Comparison of ENCODE assay signal across 8 mouse cellular contexts in genomic region chr2:155514666-155515065, GRCm38 (mm10). TPM values are rescaled to one million over a fixed set of nuclear protein-coding genes. Genes with fewer than 3 reads are reported as not detected.
DNase-seq lines count a peak whose midpoint lies in the region; ATAC-seq lines count a peak whose summit lies in the region.

No protein-coding gene starts in this region.

- DNase-seq in adrenal gland, adult 8-10 months = peak; percentile 54
- DNase-seq in heart, embryonic 10.5 days (ENCODE audit: low spot score) = peak; percentile 85
- peak; percentile 87 for DNase-seq in midbrain, embryonic 14.5 days
- peak; percentile 38 for DNase-seq in spleen, adult 12 weeks (ENCODE audit: low spot score)

- ATAC-seq in embryonic facial prominence, embryonic 12.5 days (ENCODE audit: insufficient number of reproducible peaks, insufficient read depth, low FRiP score, low TSS enrichment) = no peak
- ATAC-seq in kidney, embryonic 14.5 days (ENCODE audit: low FRiP score, low TSS enrichment) = 0 out of 2 replicates have a peak, but pooled peaks have one; percentile 5
- ATAC-seq in limb, embryonic 13.5 days (ENCODE audit: low FRiP score, low read depth) = no peak
- ATAC-seq in midbrain, embryonic 14.5 days (ENCODE audit: low FRiP score, low TSS enrichment) = peak; percentile 54
- no peak for ATAC-seq in erythroid progenitor cell, adult 5-6 weeks (replicated peaks; ENCODE audit: low FRiP score, poor library complexity, severe bottlenecking)

- peaks cover 3% of the 10 kb centered on the region; the same call in 1 of the 2 replicates for H3K4me1 ChIP-seq in embryonic facial prominence, embryonic 12.5 days
- peaks cover 22% of the 10 kb centered on the region for H3K4me1 ChIP-seq in heart, embryonic 10.5 days
- peaks cover 8% of the 10 kb centered on the region; the same call in 1 of the 2 replicates for H3K4me1 ChIP-seq in kidney, embryonic 14.5 days (ENCODE audit: control insufficient read depth, insufficient read depth, low read length)
- peaks cover 19% of the 10 kb centered on the region for H3K4me1 ChIP-seq in limb, embryonic 13.5 days
- peaks cover 23% of the 10 kb centered on the region for H3K4me1 ChIP-seq in midbrain, embryonic 14.5 days (ENCODE audit: control insufficient read depth, insufficient read depth, low read length)

- 2% methylated on average over 23 of the region's 23 CpGs for WGBS in embryonic facial prominence, embryonic 12.5 days
- WGBS in heart, embryonic 10.5 days = 2% methylated on average over 23 of the region's 23 CpGs
- 4% methylated on average over 22 of the region's 23 CpGs for WGBS in kidney, embryonic 14.5 days
- WGBS in limb, embryonic 13.5 days = 2% methylated on average over 21 of the region's 23 CpGs
- under 1% methylated on average over 23 of the region's 23 CpGs for WGBS in midbrain, embryonic 14.5 days

- no peaks in the 10 kb centered on the region for H3K36me3 ChIP-seq in embryonic facial prominence, embryonic 12.5 days
- H3K36me3 ChIP-seq in heart, embryonic 10.5 days = 0 out of 2 replicates have a peak, but pooled peaks cover under 1% of the 10 kb centered on the region
- no peaks in the 10 kb centered on the region for H3K36me3 ChIP-seq in kidney, embryonic 14.5 days (ENCODE audit: control insufficient read depth, insufficient read depth, low read length)
- H3K36me3 ChIP-seq in limb, embryonic 13.5 days = no peaks in the 10 kb centered on the region
- H3K36me3 ChIP-seq in midbrain, embryonic 14.5 days (ENCODE audit: control insufficient read depth, insufficient read depth, low read length) = 0 out of 2 replicates have a peak, but pooled peaks cover 3% of the 10 kb centered on the region

- no peak overlapping the region for H3K27ac ChIP-seq in embryonic facial prominence, embryonic 12.5 days
- peak overlapping the region; percentile 70 for H3K27ac ChIP-seq in heart, embryonic 10.5 days
- H3K27ac ChIP-seq in kidney, embryonic 14.5 days (ENCODE audit: low read depth, low read length) = no peak overlapping the region
- H3K27ac ChIP-seq in limb, embryonic 13.5 days = no peak overlapping the region
- peak overlapping the region; percentile 85 for H3K27ac ChIP-seq in midbrain, embryonic 14.5 days (replicated peaks; ENCODE audit: low read depth, low read length)

- peak overlapping the region; percentile 42 for H3K4me3 ChIP-seq in embryonic facial prominence, embryonic 12.5 days
- H3K4me3 ChIP-seq in heart, embryonic 10.5 days = peak overlapping the region; percentile 58
- H3K4me3 ChIP-seq in kidney, embryonic 14.5 days (ENCODE audit: low read length) = peak overlapping the region; percentile 36
- H3K4me3 ChIP-seq in limb, embryonic 13.5 days = peak overlapping the region; percentile 48
- peak overlapping the region; percentile 68 for H3K4me3 ChIP-seq in midbrain, embryonic 14.5 days (replicated peaks; ENCODE audit: low read depth, low read length)

- H3K9me3 ChIP-seq in embryonic facial prominence, embryonic 12.5 days = no peaks in the 10 kb centered on the region
- H3K9me3 ChIP-seq in heart, embryonic 10.5 days = no peaks in the 10 kb centered on the region
- no peaks in the 10 kb centered on the region for H3K9me3 ChIP-seq in kidney, embryonic 14.5 days (ENCODE audit: control insufficient read depth, low read length)
- no peaks in the 10 kb centered on the region for H3K9me3 ChIP-seq in limb, embryonic 13.5 days
- no peaks in the 10 kb centered on the region for H3K9me3 ChIP-seq in midbrain, embryonic 14.5 days (ENCODE audit: control insufficient read depth, low read length)

- H3K4me2 ChIP-seq in embryonic facial prominence, embryonic 12.5 days (replicated peaks) = peak overlapping the region; percentile 68
- peak overlapping the region; percentile 66 for H3K4me2 ChIP-seq in kidney, embryonic 14.5 days (replicated peaks; ENCODE audit: low read depth, low read length)
- peak overlapping the region; percentile 79 for H3K4me2 ChIP-seq in limb, embryonic 13.5 days (replicated peaks)
- peak overlapping the region; percentile 83 for H3K4me2 ChIP-seq in midbrain, embryonic 14.5 days (ENCODE audit: low read length)

- peaks cover 26% of the 10 kb centered on the region for H3K27me3 ChIP-seq in embryonic facial prominence, embryonic 12.5 days
- H3K27me3 ChIP-seq in heart, embryonic 10.5 days (ENCODE audit: insufficient read depth, poor library complexity, severe bottlenecking) = peaks cover 35% of the 10 kb centered on the region
- peaks cover 9% of the 10 kb centered on the region for H3K27me3 ChIP-seq in kidney, embryonic 14.5 days (ENCODE audit: control insufficient read depth, insufficient read depth, low read length)
- peaks cover 19% of the 10 kb centered on the region for H3K27me3 ChIP-seq in limb, embryonic 13.5 days
- H3K27me3 ChIP-seq in midbrain, embryonic 14.5 days (ENCODE audit: control insufficient read depth, insufficient read depth, low read length) = no peaks in the 10 kb centered on the region

- H3K9ac ChIP-seq in embryonic facial prominence, embryonic 12.5 days = peak overlapping the region; percentile 52
- peak overlapping the region; percentile 53; the same call in 1 of the 2 replicates for H3K9ac ChIP-seq in kidney, embryonic 14.5 days (ENCODE audit: low read depth, low read length)
- H3K9ac ChIP-seq in limb, embryonic 13.5 days = peak overlapping the region; percentile 64
- H3K9ac ChIP-seq in midbrain, embryonic 14.5 days (replicated peaks; ENCODE audit: low read length) = peak overlapping the region; percentile 88

RNA-seq across cellular contexts. Expression of gene Acss2, which starts 3.1 kb away (rescaled TPM):
- total RNA-seq in adrenal gland, adult 8-10 months (2022) = 10 to 100 TPM; 41.7 to 70.9 (median 65.8) TPM
- polyA plus RNA-seq in embryonic facial prominence, embryonic 12.5 days (2016; fragmentation: Nextera tagmentation; extraction: Ambion mirVana) = 14.4 and 15.5 TPM in 2 replicates
- 8.9 and 12.9 TPM in 2 replicates for polyA plus RNA-seq in heart, embryonic 10.5 days (2016; fragmentation: Nextera tagmentation; extraction: Ambion mirVana)
- polyA plus RNA-seq in kidney, embryonic 14.5 days (2014; fragmentation: Nextera tagmentation; extraction: Ambion mirVana) = 5.5 and 10.0 TPM in 2 replicates
- polyA plus RNA-seq in limb, embryonic 13.5 days (2015; fragmentation: Nextera tagmentation; extraction: Ambion mirVana) = 13.0 and 13.2 TPM in 2 replicates
- polyA plus RNA-seq in midbrain, embryonic 14.5 days (2014; fragmentation: Nextera tagmentation; extraction: Ambion mirVana) = 22.4 and 25.7 TPM in 2 replicates
- total RNA-seq in erythroid progenitor cell, adult 5-6 weeks (2015; ENCODE audit: low replicate concordance) = 3.2 and 6.3 TPM in 2 replicates
- 7.7 and 9.2 TPM in 2 replicates for total RNA-seq in erythroid progenitor cell, adult 5-6 weeks (2017; ENCODE audit: low replicate concordance)

RNA-seq across cellular contexts. Expression of gene Ggt7, which starts 3.4 kb away (rescaled TPM):
- 1 to 10 TPM; 3.6 to 9.0 (median 6.3) TPM for total RNA-seq in adrenal gland, adult 8-10 months (2022)
- polyA plus RNA-seq in embryonic facial prominence, embryonic 12.5 days (2016; fragmentation: Nextera tagmentation; extraction: Ambion mirVana) = 11.4 and 13.8 TPM in 2 replicates
- 3.1 and 3.9 TPM in 2 replicates for polyA plus RNA-seq in heart, embryonic 10.5 days (2016; fragmentation: Nextera tagmentation; extraction: Ambion mirVana)
- polyA plus RNA-seq in kidney, embryonic 14.5 days (2014; fragmentation: Nextera tagmentation; extraction: Ambion mirVana) = 1.1 and 1.9 TPM in 2 replicates
- polyA plus RNA-seq in limb, embryonic 13.5 days (2015; fragmentation: Nextera tagmentation; extraction: Ambion mirVana) = 7.5 and 9.2 TPM in 2 replicates
- polyA plus RNA-seq in midbrain, embryonic 14.5 days (2014; fragmentation: Nextera tagmentation; extraction: Ambion mirVana) = 41.1 and 43.2 TPM in 2 replicates
- total RNA-seq in erythroid progenitor cell, adult 5-6 weeks (2015; ENCODE audit: low replicate concordance) = not detected in 2 replicates
- not detected in 2 replicates for total RNA-seq in erythroid progenitor cell, adult 5-6 weeks (2017; ENCODE audit: low replicate concordance)

RNA-seq across cellular contexts. Expression of gene Ncoa6, which starts 41.0 kb away (rescaled TPM):
- total RNA-seq in adrenal gland, adult 8-10 months (2022) = 10 to 100 TPM; 39.0 to 65.5 (median 49.2) TPM
- 27.3 and 28.2 TPM in 2 replicates for polyA plus RNA-seq in embryonic facial prominence, embryonic 12.5 days (2016; fragmentation: Nextera tagmentation; extraction: Ambion mirVana)
- polyA plus RNA-seq in heart, embryonic 10.5 days (2016; fragmentation: Nextera tagmentation; extraction: Ambion mirVana) = 16.2 and 17.9 TPM in 2 replicates
- 25.5 and 30.0 TPM in 2 replicates for polyA plus RNA-seq in kidney, embryonic 14.5 days (2014; fragmentation: Nextera tagmentation; extraction: Ambion mirVana)
- polyA plus RNA-seq in limb, embryonic 13.5 days (2015; fragmentation: Nextera tagmentation; extraction: Ambion mirVana) = 23.7 and 24.7 TPM in 2 replicates
- polyA plus RNA-seq in midbrain, embryonic 14.5 days (2014; fragmentation: Nextera tagmentation; extraction: Ambion mirVana) = 36.6 and 41.5 TPM in 2 replicates
- 55.1 and 66.7 TPM in 2 replicates for total RNA-seq in erythroid progenitor cell, adult 5-6 weeks (2015; ENCODE audit: low replicate concordance)
- total RNA-seq in erythroid progenitor cell, adult 5-6 weeks (2017; ENCODE audit: low replicate concordance) = 19.4 and 24.4 TPM in 2 replicates

Comparison
In these comparisons a context has a peak if more than half of its experiments do, and no peak if none do; other contexts are left out.
1. ATAC-seq: peak in kidney, embryonic 14.5 days (single experiment) and midbrain, embryonic 14.5 days (single experiment); none in embryonic facial prominence, embryonic 12.5 days (single experiment), limb, embryonic 13.5 days (single experiment) and erythroid progenitor cell, adult 5-6 weeks (single experiment).
2. H3K27ac ChIP-seq: peak in heart, embryonic 10.5 days (single experiment) and midbrain, embryonic 14.5 days (single experiment); none in embryonic facial prominence, embryonic 12.5 days (single experiment), kidney, embryonic 14.5 days (single experiment) and limb, embryonic 13.5 days (single experiment).
3. Peak in every context shown above with its lines, with median percentiles within 50 percentile points of each other: DNase-seq, H3K4me2 ChIP-seq, H3K4me3 ChIP-seq and H3K9ac ChIP-seq.